Mouse (Mus musculus): ENCODE results near the gene Ovol2. TPM values are rescaled to one million over a fixed set of nuclear protein-coding genes. Genes with fewer than 3 reads are reported as not detected.

The Ovol2 gene
- total and polyA plus RNA-seq, 2 experiments from 2014 or later = not detected

- Histone ChIP-seq H3K36me3 (ENCODE audit: insufficient read depth, low read length) (no peaks in the 10 kb centered on the region), H3K4me2 (ENCODE audit: low read depth, low read length, poor library complexity, severe bottlenecking) (no peak overlapping the region), H3K4me3 (ENCODE audit: low read depth, low read length) (no peak overlapping the region), H3K27me3 (ENCODE audit: insufficient read depth, low read length) (peaks cover 16% of the 10 kb centered on the region), H3K9me3 (ENCODE audit: low read length) (no peaks in the 10 kb centered on the region), H3K4me1 (ENCODE audit: insufficient read depth, low read length) (no peaks in the 10 kb centered on the region), H3K27ac (ENCODE audit: low read depth, low read length) (no peak overlapping the region), H3K9ac (replicated peaks; ENCODE audit: low read length, poor library complexity, severe bottlenecking) (no peak overlapping the region)
- no peak for DNase-seq (ENCODE audit: low spot score)
- ATAC-seq (ENCODE audit: low FRiP score) = no peak
- TF ChIP-seq CTCF (IDR thresholded peaks at IDR 0.05) = no peak
- WGBS = 84% methylated on average over 6 of the region's 8 CpGs
These were observed 5.8 kb upstream of the Ovol2 start for GRCm38 (mm10) chr2:144337701-144338100.

DNA sequence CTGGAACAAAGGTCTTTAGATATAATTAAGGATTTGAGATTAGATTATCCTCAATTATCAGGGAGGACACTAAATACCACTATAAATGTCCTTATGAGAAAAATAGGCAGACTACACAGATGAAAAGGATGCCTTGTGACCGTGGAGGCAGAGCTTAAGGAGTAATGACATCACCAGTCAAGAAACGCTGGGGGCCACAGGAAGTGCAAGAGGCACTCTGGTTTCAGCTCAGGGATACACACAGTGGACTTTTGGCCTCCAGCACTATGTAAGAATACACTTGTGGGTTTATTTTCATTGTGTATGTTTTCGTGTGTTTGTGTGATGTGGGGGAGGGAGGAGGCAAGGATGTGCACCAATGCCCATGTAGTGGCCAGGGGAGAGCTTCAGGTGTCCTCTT, 5.3 kb upstream of the Ovol2 start:
- H3K27ac ChIP-seq (ENCODE audit: low read depth, low read length) = no peak overlapping the region
- H3K9ac ChIP-seq (replicated peaks; ENCODE audit: low read length, poor library complexity, severe bottlenecking) = no peak overlapping the region
- no peak overlapping the region for H3K4me2 ChIP-seq (ENCODE audit: low read depth, low read length, poor library complexity, severe bottlenecking)
- no peak overlapping the region for H3K4me3 ChIP-seq (ENCODE audit: low read depth, low read length)
- no peaks in the 10 kb centered on the region for H3K36me3 ChIP-seq (ENCODE audit: insufficient read depth, low read length)
- no peak for ATAC-seq (ENCODE audit: low FRiP score)
- WGBS = 72% methylated on average over 3 of the region's 3 CpGs
- no peaks in the 10 kb centered on the region for H3K9me3 ChIP-seq (ENCODE audit: low read length)
- no peaks in the 10 kb centered on the region for H3K4me1 ChIP-seq (ENCODE audit: insufficient read depth, low read length)
- H3K27me3 ChIP-seq (ENCODE audit: insufficient read depth, low read length) = peaks cover 16% of the 10 kb centered on the region
- TF ChIP-seq CTCF (IDR thresholded peaks at IDR 0.05) = no peak
- DNase-seq (ENCODE audit: low spot score) = no peak

- no peaks in the 10 kb centered on the region for H3K9me3 ChIP-seq (ENCODE audit: low read length)
- H3K4me1 ChIP-seq (ENCODE audit: insufficient read depth, low read length) = peaks cover 11% of the 10 kb centered on the region; the same call in 1 of the 2 replicates
- H3K4me2 ChIP-seq (ENCODE audit: low read depth, low read length, poor library complexity, severe bottlenecking) = peak overlapping the region; percentile 77
- DNase-seq (ENCODE audit: low spot score) = no peak
- WGBS = 8% methylated on average over 28 of the region's 28 CpGs
- H3K4me3 ChIP-seq (ENCODE audit: low read depth, low read length) = peak overlapping the region; percentile 26; the same call in 1 of the 2 replicates
- no peaks in the 10 kb centered on the region for H3K36me3 ChIP-seq (ENCODE audit: insufficient read depth, low read length)
- H3K27me3 ChIP-seq (ENCODE audit: insufficient read depth, low read length) = peaks cover 45% of the 10 kb centered on the region
- no peak overlapping the region for H3K27ac ChIP-seq (ENCODE audit: low read depth, low read length)
- TF ChIP-seq CTCF (IDR thresholded peaks at IDR 0.05) = peak; percentile 50
- no peak overlapping the region for H3K9ac ChIP-seq (replicated peaks; ENCODE audit: low read length, poor library complexity, severe bottlenecking)
- ATAC-seq (ENCODE audit: low FRiP score) = no peak
These were observed 1.3 kb upstream of the Ovol2 start for GRCm38 (mm10) chr2:144333138-144333842.

- Histone ChIP-seq H3K4me3 (ENCODE audit: low read depth, low read length) (peak overlapping the region; percentile 26; the same call in 1 of the 2 replicates), H3K4me2 (ENCODE audit: low read depth, low read length, poor library complexity, severe bottlenecking) (peak overlapping the region; percentile 77), H3K9ac (replicated peaks; ENCODE audit: low read length, poor library complexity, severe bottlenecking) (no peak overlapping the region), H3K27ac (ENCODE audit: low read depth, low read length) (no peak overlapping the region), H3K9me3 (ENCODE audit: low read length) (no peaks in the 10 kb centered on the region), H3K36me3 (ENCODE audit: insufficient read depth, low read length) (no peaks in the 10 kb centered on the region), H3K4me1 (ENCODE audit: insufficient read depth, low read length) (peaks cover 11% of the 10 kb centered on the region; the same call in 1 of the 2 replicates), H3K27me3 (ENCODE audit: insufficient read depth, low read length) (peaks cover 49% of the 10 kb centered on the region)
- DNase-seq (ENCODE audit: low spot score) = no peak
- 5% methylated on average over 9 of the region's 9 CpGs for WGBS
- TF ChIP-seq CTCF (IDR thresholded peaks at IDR 0.05) = no peak
- no peak for ATAC-seq (ENCODE audit: low FRiP score)
These were observed 540 bp upstream of the Ovol2 start for GRCm38 (mm10) chr2:144332486-144332885.

GRCm38 (mm10) chr2:144330960-144331371, 980 bp downstream of the Ovol2 start:
- H3K4me1 ChIP-seq (ENCODE audit: insufficient read depth, low read length) = peaks cover 11% of the 10 kb centered on the region; the same call in 1 of the 2 replicates
- no peaks in the 10 kb centered on the region for H3K9me3 ChIP-seq (ENCODE audit: low read length)
- ATAC-seq (ENCODE audit: low FRiP score) = peak; percentile 59; the same call in 1 of the 2 replicates
- H3K4me3 ChIP-seq (ENCODE audit: low read depth, low read length) = peak overlapping the region; percentile 42
- under 1% methylated on average over 48 of the region's 50 CpGs for WGBS
- TF ChIP-seq CTCF (IDR thresholded peaks at IDR 0.05) = no peak
- peak overlapping the region; percentile 77 for H3K4me2 ChIP-seq (ENCODE audit: low read depth, low read length, poor library complexity, severe bottlenecking)
- H3K9ac ChIP-seq (replicated peaks; ENCODE audit: low read length, poor library complexity, severe bottlenecking) = peak overlapping the region; percentile 9; the same call in 1 of the 2 replicates
- H3K27me3 ChIP-seq (ENCODE audit: insufficient read depth, low read length) = peaks cover 55% of the 10 kb centered on the region
- H3K27ac ChIP-seq (ENCODE audit: low read depth, low read length) = no peak overlapping the region
- no peaks in the 10 kb centered on the region for H3K36me3 ChIP-seq (ENCODE audit: insufficient read depth, low read length)
- peak; percentile 10 for DNase-seq (ENCODE audit: low spot score)

DNA sequence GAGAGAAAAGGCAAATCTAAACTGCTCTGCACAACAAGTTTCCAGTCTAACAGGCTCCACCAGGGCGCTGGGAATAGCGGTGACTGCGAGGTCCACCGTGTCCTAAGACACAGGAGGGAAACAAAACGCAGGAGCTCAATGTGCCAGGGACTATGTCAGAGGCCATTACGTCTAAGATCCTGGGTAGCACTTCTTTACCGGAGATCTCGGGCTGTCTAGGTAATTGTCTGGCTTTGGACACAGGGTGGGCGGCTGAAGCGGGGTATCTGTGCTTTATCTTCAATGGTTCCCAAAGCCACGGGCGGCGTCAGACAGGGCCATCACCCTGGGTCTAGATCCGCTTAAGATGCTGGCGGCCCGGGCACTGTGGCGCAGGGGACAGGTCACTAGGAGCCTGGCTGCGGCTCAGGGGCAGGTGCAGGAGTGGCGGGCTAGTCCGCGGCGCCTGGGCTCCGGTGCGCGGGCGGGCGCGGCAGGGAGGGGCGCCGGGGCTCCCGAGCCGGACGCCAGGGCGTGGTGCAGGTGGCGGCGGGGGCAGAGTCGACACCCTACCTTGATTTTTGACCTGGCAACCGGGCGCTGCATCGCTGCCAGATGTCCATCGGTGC, 1.5 kb downstream of the Ovol2 start:
- Histone ChIP-seq H3K9me3 (ENCODE audit: low read length) (no peaks in the 10 kb centered on the region), H3K27ac (ENCODE audit: low read depth, low read length) (no peak overlapping the region), H3K9ac (replicated peaks; ENCODE audit: low read length, poor library complexity, severe bottlenecking) (0 out of 2 replicates have a peak overlapping the region, but pooled peaks have one; percentile 29), H3K4me3 (ENCODE audit: low read depth, low read length) (peak overlapping the region; percentile 42), H3K36me3 (ENCODE audit: insufficient read depth, low read length) (no peaks in the 10 kb centered on the region), H3K4me1 (ENCODE audit: insufficient read depth, low read length) (peaks cover 11% of the 10 kb centered on the region; the same call in 1 of the 2 replicates), H3K4me2 (ENCODE audit: low read depth, low read length, poor library complexity, severe bottlenecking) (peak overlapping the region; percentile 77), H3K27me3 (ENCODE audit: insufficient read depth, low read length) (peaks cover 55% of the 10 kb centered on the region)
- TF ChIP-seq CTCF (IDR thresholded peaks at IDR 0.05) = no peak
- ATAC-seq (ENCODE audit: low FRiP score) (no peak), DNase-seq (ENCODE audit: low spot score) (no peak)
- under 1% methylated on average over 34 of the region's 41 CpGs for WGBS

Measured in midbrain, postnatal 0 days (tissue).